Mouse (Mus musculus): ENCODE data around the gene Nus1.

GRCm38 (mm10) chr10:52388922-52389430 is 28.4 kb upstream of the Nus1 start, which contains the start of gene Nepn:
- no peak for TF ChIP-seq CTCF (IDR thresholded peaks at IDR 0.05; ENCODE audit: low read depth)
- TF ChIP-seq EP300 (IDR thresholded peaks at IDR 0.05; ENCODE audit: low read depth) = no peak
